1 mouse cellular context compared by ENCODE assay signal in genomic region chr3:36474421-36474820, GRCm38 (mm10).
TF ChIP-seq lines count a peak whose summit lies in the region.

No protein-coding gene starts in this region.

TF ChIP-seq in CH12.LX, 34 proteins besides CTCF, POLR2A, EP300 and RAD21 (continued from another document):
- TF ChIP-seq UBTF (IDR thresholded peaks at IDR 0.05; ENCODE audit: low read depth, low read length) (no peak), IRF4 (IDR thresholded peaks at IDR 0.05; ENCODE audit: low read depth, low read length) (no peak), BHLHE40 (IDR thresholded peaks at IDR 0.05; ENCODE audit: low read depth, low read length) (no peak), JUN (IDR thresholded peaks at IDR 0.05; ENCODE audit: insufficient read depth, low read depth, low read length) (no peak), KAT2A (IDR thresholded peaks at IDR 0.05; ENCODE audit: insufficient replicate concordance, low read length) (no peak), MAFK (IDR thresholded peaks at IDR 0.05; ENCODE audit: insufficient replicate concordance, low read length) (no peak), SIN3A (IDR thresholded peaks at IDR 0.05; ENCODE audit: low read length) (no peak), ETS1 (conservative IDR thresholded peaks at IDR 0.05; ENCODE audit: low read depth, low read length) (no peak), MEF2A (IDR thresholded peaks at IDR 0.05; ENCODE audit: borderline replicate concordance, low read depth, low read length) (no peak), ZC3H11A (IDR thresholded peaks at IDR 0.05; ENCODE audit: low read depth, low read length) (no peak), ZMIZ1 (IDR thresholded peaks at IDR 0.05; ENCODE audit: low read depth, low read length) (no peak), SMC3 (IDR thresholded peaks at IDR 0.05; ENCODE audit: low read depth, low read length) (no peak), POLR2AphosphoS2 (IDR thresholded peaks at IDR 0.05; ENCODE audit: low read depth, low read length) (no peak), NELFE (IDR thresholded peaks at IDR 0.05; ENCODE audit: low read depth, low read length) (no peak)
TF ChIP-seq in CH12.LX: peak in this region for 0.
